Mouse (Mus musculus): ENCODE measurements around the gene Lmbr1. TPM values are rescaled to one million over a fixed set of nuclear protein-coding genes. Genes with fewer than 3 reads are reported as not detected.

Gene Lmbr1
- polyA plus RNA-seq, 1 experiment from 2014 or later = 9.2 TPM

DNA sequence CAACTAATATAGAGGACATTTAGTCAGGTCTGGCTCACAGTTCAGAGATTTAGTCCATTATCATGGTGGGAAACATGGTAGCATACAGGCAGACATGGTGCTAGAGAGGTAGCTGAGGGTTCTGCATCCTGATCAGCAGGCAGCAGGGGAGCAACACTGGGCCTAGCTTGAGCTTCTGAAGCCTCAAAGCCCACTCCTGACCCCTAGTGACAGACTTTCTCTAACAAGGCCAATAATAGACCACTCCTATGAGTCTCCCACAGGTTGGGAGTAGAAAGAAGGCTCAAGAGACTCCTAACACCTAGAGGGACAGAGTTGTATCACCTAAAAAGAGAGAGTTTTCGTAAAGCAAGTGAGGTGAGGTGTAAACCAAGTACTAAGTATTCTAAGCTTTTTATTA lies 4.6 kb upstream of the Lmbr1 start:
- DNase-seq (ENCODE audit: low spot score) = no peak
- no peak for ATAC-seq (ENCODE audit: insufficient number of reproducible peaks, low FRiP score, low TSS enrichment, low read depth)
- no peaks in the 10 kb centered on the region for H3K4me1 ChIP-seq (ENCODE audit: control insufficient read depth, insufficient read depth, low read length)

DNA sequence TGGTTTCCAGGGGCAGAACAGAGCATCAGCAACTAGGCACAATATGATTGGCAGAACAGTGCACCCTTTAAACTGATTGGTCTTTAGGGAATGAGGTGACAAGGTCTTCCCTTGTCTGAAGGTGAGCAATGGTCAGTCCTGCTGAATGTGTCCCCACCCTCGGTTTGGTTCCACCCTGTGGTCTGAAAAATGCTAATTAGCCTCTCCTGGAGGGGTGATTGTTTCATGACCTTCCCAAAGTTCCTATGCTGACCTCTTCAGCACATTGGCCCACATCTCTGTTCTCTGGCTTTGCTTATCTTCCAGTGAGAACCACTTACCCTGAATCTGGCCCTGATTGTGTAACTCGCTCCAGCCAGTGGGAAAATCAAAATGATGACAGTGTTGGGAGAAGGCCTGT lies 1.9 kb upstream of the Lmbr1 start:
- Histone ChIP-seq H3K36me3 (ENCODE audit: control insufficient read depth, insufficient read depth, low read length) (no peaks in the 10 kb centered on the region), H3K4me2 (ENCODE audit: low read depth, severe bottlenecking) (no peak overlapping the region), H3K4me1 (ENCODE audit: control insufficient read depth, insufficient read depth, low read length) (no peaks in the 10 kb centered on the region), H3K27me3 (ENCODE audit: control insufficient read depth, insufficient read depth, low read length) (peaks cover 5% of the 10 kb centered on the region; the same call in 1 of the 2 replicates), H3K9ac (ENCODE audit: low read length) (no peak overlapping the region), H3K27ac (replicated peaks; ENCODE audit: low read depth, low read length) (no peak overlapping the region), H3K9me3 (ENCODE audit: control insufficient read depth, low read length) (no peaks in the 10 kb centered on the region), H3K4me3 (ENCODE audit: low read depth, low read length) (no peak overlapping the region)
- ATAC-seq (ENCODE audit: insufficient number of reproducible peaks, low FRiP score, low TSS enrichment, low read depth) (no peak), DNase-seq (ENCODE audit: low spot score) (no peak)
- WGBS = 75% methylated on average over 2 of the region's 2 CpGs

More for the DNA sequence above, 4.6 kb upstream of the Lmbr1 start:
- Histone ChIP-seq H3K36me3 (ENCODE audit: control insufficient read depth, insufficient read depth, low read length) (no peaks in the 10 kb centered on the region), H3K4me2 (ENCODE audit: low read depth, severe bottlenecking) (no peak overlapping the region), H3K9me3 (ENCODE audit: control insufficient read depth, low read length) (no peaks in the 10 kb centered on the region), H3K4me3 (ENCODE audit: low read depth, low read length) (no peak overlapping the region), H3K27ac (replicated peaks; ENCODE audit: low read depth, low read length) (no peak overlapping the region), H3K9ac (ENCODE audit: low read length) (no peak overlapping the region), H3K27me3 (ENCODE audit: control insufficient read depth, insufficient read depth, low read length) (no peaks in the 10 kb centered on the region)
- 78% methylated on average over 1 of the region's 1 CpGs for WGBS

DNA sequence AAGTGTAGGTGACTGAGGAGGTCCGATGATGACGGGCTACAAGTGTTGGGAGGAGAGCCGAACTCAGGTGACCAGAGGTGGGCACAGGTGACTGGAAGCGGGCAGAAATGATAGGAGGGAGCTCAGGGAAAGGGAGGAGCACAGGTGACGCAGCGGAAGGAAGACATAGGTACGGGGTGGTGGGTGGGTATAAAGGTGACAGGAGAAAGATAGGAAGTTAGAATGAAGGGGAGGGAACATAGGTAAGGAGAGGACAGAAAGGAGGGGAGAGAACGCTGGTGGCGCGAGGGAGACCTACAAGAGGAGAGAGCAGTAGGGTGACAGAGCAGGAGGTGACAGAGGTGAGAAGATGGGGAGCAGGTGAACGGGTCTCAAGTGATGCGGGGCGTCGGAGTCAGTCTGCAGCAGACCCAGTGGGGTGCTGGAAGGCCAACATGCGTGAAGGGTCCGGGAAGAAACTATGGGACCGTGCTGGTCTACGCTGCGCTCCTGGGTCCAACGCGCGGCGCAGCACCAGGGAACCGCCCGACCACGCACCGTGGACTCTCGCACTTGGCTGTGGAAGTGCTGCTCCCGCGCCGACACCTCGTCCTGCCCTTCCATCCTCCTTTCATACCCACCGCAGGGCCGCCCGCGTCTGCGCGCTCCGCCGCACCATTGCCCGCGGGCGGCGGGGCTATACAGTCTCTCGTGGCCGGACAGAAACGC lies 446 bp downstream of the Lmbr1 start:
- ATAC-seq (ENCODE audit: insufficient number of reproducible peaks, low FRiP score, low TSS enrichment, low read depth) (peak; percentile 83; the same call in 1 of the 2 replicates), DNase-seq (ENCODE audit: low spot score) (no peak)
- Histone ChIP-seq H3K4me2 (ENCODE audit: low read depth, severe bottlenecking) (peak overlapping the region; percentile 90), H3K4me3 (ENCODE audit: low read depth, low read length) (peak overlapping the region; percentile 78), H3K4me1 (ENCODE audit: control insufficient read depth, insufficient read depth, low read length) (no peaks in the 10 kb centered on the region), H3K36me3 (ENCODE audit: control insufficient read depth, insufficient read depth, low read length) (no peaks in the 10 kb centered on the region), H3K9ac (ENCODE audit: low read length) (peak overlapping the region; percentile 76), H3K27me3 (ENCODE audit: control insufficient read depth, insufficient read depth, low read length) (peaks cover 5% of the 10 kb centered on the region; the same call in 1 of the 2 replicates), H3K9me3 (ENCODE audit: control insufficient read depth, low read length) (no peaks in the 10 kb centered on the region), H3K27ac (replicated peaks; ENCODE audit: low read depth, low read length) (no peak overlapping the region)
- WGBS = under 1% methylated on average over 47 of the region's 47 CpGs

DNA sequence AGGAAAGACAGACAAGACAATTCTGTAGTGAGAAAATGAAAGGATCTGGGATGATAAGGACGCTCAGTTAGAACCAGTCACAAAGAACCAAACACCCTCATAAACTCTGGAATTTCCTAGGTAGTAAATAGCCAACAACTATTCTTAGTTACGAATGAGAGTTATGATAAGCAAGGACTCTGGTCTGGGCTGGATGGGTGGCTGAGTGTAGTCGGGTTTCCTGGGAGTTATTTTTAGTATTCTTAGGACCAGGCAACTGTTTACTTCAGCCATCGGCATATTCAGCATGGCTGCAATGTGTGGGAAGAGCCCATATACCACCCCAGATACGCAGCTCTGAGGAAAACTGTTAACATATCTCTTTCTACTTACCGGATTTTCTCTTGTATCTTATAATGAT lies 14.7 kb downstream of the Lmbr1 start:
- ATAC-seq (ENCODE audit: insufficient number of reproducible peaks, low FRiP score, low TSS enrichment, low read depth) = no peak
- no peak overlapping the region for H3K4me3 ChIP-seq (ENCODE audit: low read depth, low read length)
- no peak for DNase-seq (ENCODE audit: low spot score)
- H3K27ac ChIP-seq (replicated peaks; ENCODE audit: low read depth, low read length) = no peak overlapping the region
- WGBS = 76% methylated on average over 6 of the region's 6 CpGs
- H3K9ac ChIP-seq (ENCODE audit: low read length) = no peak overlapping the region
- H3K9me3 ChIP-seq (ENCODE audit: control insufficient read depth, low read length) = no peaks in the 10 kb centered on the region
- no peaks in the 10 kb centered on the region for H3K27me3 ChIP-seq (ENCODE audit: control insufficient read depth, insufficient read depth, low read length)
- no peaks in the 10 kb centered on the region for H3K36me3 ChIP-seq (ENCODE audit: control insufficient read depth, insufficient read depth, low read length)
- no peaks in the 10 kb centered on the region for H3K4me1 ChIP-seq (ENCODE audit: control insufficient read depth, insufficient read depth, low read length)
- H3K4me2 ChIP-seq (ENCODE audit: low read depth, severe bottlenecking) = no peak overlapping the region

DNA sequence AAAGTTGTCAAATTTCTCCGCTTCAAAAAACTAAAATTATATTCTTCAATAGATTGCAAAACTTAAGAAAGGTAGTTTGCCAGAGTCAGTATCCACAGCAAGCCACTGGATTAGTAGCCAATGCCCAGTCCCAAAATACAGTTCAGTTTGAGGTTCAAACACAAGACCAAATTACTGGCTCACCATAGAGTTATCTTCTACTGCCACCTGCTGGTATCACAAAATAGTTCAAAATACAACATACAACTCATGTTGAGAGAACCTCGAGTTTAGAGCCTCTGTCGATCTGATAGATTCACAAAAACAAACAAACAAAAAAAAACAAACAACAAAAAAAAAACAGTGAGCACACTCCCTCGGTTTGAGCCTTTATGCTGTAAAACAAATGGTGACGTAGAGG lies 42.4 kb downstream of the Lmbr1 start:
- ATAC-seq (ENCODE audit: insufficient number of reproducible peaks, low FRiP score, low TSS enrichment, low read depth) = no peak
- no peak overlapping the region for H3K4me3 ChIP-seq (ENCODE audit: low read depth, low read length)
- H3K27me3 ChIP-seq (ENCODE audit: control insufficient read depth, insufficient read depth, low read length) = no peaks in the 10 kb centered on the region
- no peak overlapping the region for H3K9ac ChIP-seq (ENCODE audit: low read length)
- no peak overlapping the region for H3K27ac ChIP-seq (replicated peaks; ENCODE audit: low read depth, low read length)
- H3K4me1 ChIP-seq (ENCODE audit: control insufficient read depth, insufficient read depth, low read length) = no peaks in the 10 kb centered on the region
- no peak overlapping the region for H3K4me2 ChIP-seq (ENCODE audit: low read depth, severe bottlenecking)
- no peaks in the 10 kb centered on the region for H3K9me3 ChIP-seq (ENCODE audit: control insufficient read depth, low read length)
- 58% methylated on average over 5 of the region's 5 CpGs for WGBS
- H3K36me3 ChIP-seq (ENCODE audit: control insufficient read depth, insufficient read depth, low read length) = no peaks in the 10 kb centered on the region
- DNase-seq (ENCODE audit: low spot score) = no peak

DNA sequence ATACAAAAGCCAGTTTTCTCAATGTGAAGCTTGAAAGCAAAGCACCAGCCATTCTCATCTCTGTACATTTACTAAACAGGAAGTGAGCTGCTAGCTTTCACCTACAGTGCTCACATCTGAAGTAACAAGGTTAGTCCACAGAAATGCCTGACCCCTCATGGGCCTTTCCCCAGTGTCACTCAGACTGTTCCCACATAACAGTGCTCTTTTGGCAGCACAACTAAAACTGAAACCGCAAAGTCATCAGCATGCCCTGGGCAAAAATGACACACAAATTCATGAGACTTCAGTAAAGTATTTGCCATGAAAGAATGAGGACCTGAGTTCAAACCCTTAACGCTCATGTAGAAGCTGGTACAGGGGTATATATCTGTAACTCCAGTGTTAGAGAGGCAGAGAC lies 55.7 kb downstream of the Lmbr1 start:
- DNase-seq (ENCODE audit: low spot score) = no peak
- H3K27ac ChIP-seq (replicated peaks; ENCODE audit: low read depth, low read length) = no peak overlapping the region
- H3K27me3 ChIP-seq (ENCODE audit: control insufficient read depth, insufficient read depth, low read length) = no peaks in the 10 kb centered on the region
- no peak overlapping the region for H3K4me3 ChIP-seq (ENCODE audit: low read depth, low read length)
- no peak overlapping the region for H3K9ac ChIP-seq (ENCODE audit: low read length)
- ATAC-seq (ENCODE audit: insufficient number of reproducible peaks, low FRiP score, low TSS enrichment, low read depth) = no peak
- no peaks in the 10 kb centered on the region for H3K4me1 ChIP-seq (ENCODE audit: control insufficient read depth, insufficient read depth, low read length)
- 91% methylated on average over 2 of the region's 2 CpGs for whole genome bisulfite sequencing
- no peaks in the 10 kb centered on the region for H3K9me3 ChIP-seq (ENCODE audit: control insufficient read depth, low read length)
- H3K4me2 ChIP-seq (ENCODE audit: low read depth, severe bottlenecking) = no peak overlapping the region
- no peaks in the 10 kb centered on the region for H3K36me3 ChIP-seq (ENCODE audit: control insufficient read depth, insufficient read depth, low read length)

DNA sequence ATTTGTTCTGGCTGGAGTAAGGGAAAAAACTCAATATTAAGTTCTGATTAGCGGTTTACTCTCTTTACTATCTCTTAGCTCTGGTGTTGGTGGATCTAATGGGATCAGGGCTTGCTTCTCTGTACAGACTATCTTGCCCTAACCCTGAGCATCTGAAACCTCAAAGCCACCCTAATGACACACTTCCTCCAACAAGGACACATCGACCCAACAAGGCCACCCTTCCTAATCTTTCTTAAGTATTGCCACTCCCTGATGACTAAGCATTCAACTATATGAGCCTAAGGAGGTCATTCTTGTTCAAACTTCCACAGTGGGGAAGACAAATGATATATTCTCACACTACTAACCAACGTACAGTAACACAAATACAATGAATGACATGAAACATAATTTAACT lies 69.0 kb downstream of the Lmbr1 start:
- 79% methylated on average over 3 of the region's 3 CpGs for WGBS
- Histone ChIP-seq H3K27me3 (ENCODE audit: control insufficient read depth, insufficient read depth, low read length) (no peaks in the 10 kb centered on the region), H3K4me2 (ENCODE audit: low read depth, severe bottlenecking) (no peak overlapping the region), H3K4me1 (ENCODE audit: control insufficient read depth, insufficient read depth, low read length) (no peaks in the 10 kb centered on the region), H3K27ac (replicated peaks; ENCODE audit: low read depth, low read length) (no peak overlapping the region), H3K9ac (ENCODE audit: low read length) (no peak overlapping the region), H3K4me3 (ENCODE audit: low read depth, low read length) (no peak overlapping the region), H3K9me3 (ENCODE audit: control insufficient read depth, low read length) (no peaks in the 10 kb centered on the region), H3K36me3 (ENCODE audit: control insufficient read depth, insufficient read depth, low read length) (no peaks in the 10 kb centered on the region)
- DNase-seq (ENCODE audit: low spot score) = no peak
- no peak for ATAC-seq (ENCODE audit: insufficient number of reproducible peaks, low FRiP score, low TSS enrichment, low read depth)

DNA sequence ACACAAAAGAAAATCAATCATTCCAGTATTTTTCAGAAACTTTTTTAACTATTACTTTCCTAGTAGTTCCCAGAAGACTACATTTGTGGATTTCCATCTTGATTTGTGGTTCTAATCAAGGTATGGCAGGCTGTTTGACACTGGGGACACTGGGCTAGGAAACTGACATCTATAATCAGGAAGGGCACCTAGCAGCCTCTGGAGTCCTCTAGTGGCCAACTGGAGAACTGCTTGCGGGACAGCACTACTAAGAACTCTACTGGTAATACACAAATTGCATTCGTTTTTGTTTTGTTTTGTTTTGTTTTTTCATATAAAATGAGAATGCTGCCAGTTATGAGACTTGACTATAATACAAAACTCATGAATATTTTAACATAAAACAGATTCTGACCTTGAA lies 85.0 kb downstream of the Lmbr1 start:
- no peak overlapping the region for H3K27ac ChIP-seq (replicated peaks; ENCODE audit: low read depth, low read length)
- no peaks in the 10 kb centered on the region for H3K36me3 ChIP-seq (ENCODE audit: control insufficient read depth, insufficient read depth, low read length)
- H3K4me2 ChIP-seq (ENCODE audit: low read depth, severe bottlenecking) = no peak overlapping the region
- WGBS = 19% methylated on average over 2 of the region's 2 CpGs
- H3K4me3 ChIP-seq (ENCODE audit: low read depth, low read length) = no peak overlapping the region
- DNase-seq (ENCODE audit: low spot score) (peak; percentile 79), ATAC-seq (ENCODE audit: insufficient number of reproducible peaks, low FRiP score, low TSS enrichment, low read depth) (no peak)
- no peaks in the 10 kb centered on the region for H3K4me1 ChIP-seq (ENCODE audit: control insufficient read depth, insufficient read depth, low read length)
- H3K9ac ChIP-seq (ENCODE audit: low read length) = no peak overlapping the region
- no peaks in the 10 kb centered on the region for H3K9me3 ChIP-seq (ENCODE audit: control insufficient read depth, low read length)
- H3K27me3 ChIP-seq (ENCODE audit: control insufficient read depth, insufficient read depth, low read length) = no peaks in the 10 kb centered on the region

DNA sequence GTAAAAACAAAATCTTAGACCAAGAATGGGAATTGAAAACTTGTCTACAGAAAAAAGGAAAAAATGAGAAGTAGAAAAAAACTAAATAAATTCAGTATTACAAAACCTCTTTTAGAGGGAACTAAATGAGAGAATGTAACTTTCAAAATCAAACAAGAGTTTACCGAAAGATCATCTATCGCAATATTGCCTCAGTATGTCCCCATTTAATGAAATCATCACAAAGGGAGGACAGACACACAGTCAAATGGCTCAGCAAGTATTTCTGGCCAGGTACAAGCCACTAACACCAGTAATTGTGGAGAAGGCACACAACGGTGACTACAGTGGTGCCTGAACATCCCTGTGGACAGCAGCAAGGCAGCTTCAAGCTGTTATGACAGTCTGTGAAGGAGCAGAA lies 88.1 kb downstream of the Lmbr1 start:
- H3K4me3 ChIP-seq (ENCODE audit: low read depth, low read length) = no peak overlapping the region
- DNase-seq (ENCODE audit: low spot score) = no peak
- H3K9me3 ChIP-seq (ENCODE audit: control insufficient read depth, low read length) = no peaks in the 10 kb centered on the region
- no peak overlapping the region for H3K27ac ChIP-seq (replicated peaks; ENCODE audit: low read depth, low read length)
- WGBS = 96% methylated on average over 3 of the region's 3 CpGs
- H3K36me3 ChIP-seq (ENCODE audit: control insufficient read depth, insufficient read depth, low read length) = no peaks in the 10 kb centered on the region
- H3K4me2 ChIP-seq (ENCODE audit: low read depth, severe bottlenecking) = no peak overlapping the region
- H3K4me1 ChIP-seq (ENCODE audit: control insufficient read depth, insufficient read depth, low read length) = no peaks in the 10 kb centered on the region
- ATAC-seq (ENCODE audit: insufficient number of reproducible peaks, low FRiP score, low TSS enrichment, low read depth) = no peak
- no peaks in the 10 kb centered on the region for H3K27me3 ChIP-seq (ENCODE audit: control insufficient read depth, insufficient read depth, low read length)
- no peak overlapping the region for H3K9ac ChIP-seq (ENCODE audit: low read length)

All from limb, embryonic 11.5 days (tissue).